Mouse (Mus musculus): ENCODE results near the gene Hoxa10. TPM values are rescaled to one million over a fixed set of nuclear protein-coding genes. Genes with fewer than 3 reads are reported as not detected.

The Hoxa10 gene
- polyA plus RNA-seq, 1 experiment = not detected

DNA sequence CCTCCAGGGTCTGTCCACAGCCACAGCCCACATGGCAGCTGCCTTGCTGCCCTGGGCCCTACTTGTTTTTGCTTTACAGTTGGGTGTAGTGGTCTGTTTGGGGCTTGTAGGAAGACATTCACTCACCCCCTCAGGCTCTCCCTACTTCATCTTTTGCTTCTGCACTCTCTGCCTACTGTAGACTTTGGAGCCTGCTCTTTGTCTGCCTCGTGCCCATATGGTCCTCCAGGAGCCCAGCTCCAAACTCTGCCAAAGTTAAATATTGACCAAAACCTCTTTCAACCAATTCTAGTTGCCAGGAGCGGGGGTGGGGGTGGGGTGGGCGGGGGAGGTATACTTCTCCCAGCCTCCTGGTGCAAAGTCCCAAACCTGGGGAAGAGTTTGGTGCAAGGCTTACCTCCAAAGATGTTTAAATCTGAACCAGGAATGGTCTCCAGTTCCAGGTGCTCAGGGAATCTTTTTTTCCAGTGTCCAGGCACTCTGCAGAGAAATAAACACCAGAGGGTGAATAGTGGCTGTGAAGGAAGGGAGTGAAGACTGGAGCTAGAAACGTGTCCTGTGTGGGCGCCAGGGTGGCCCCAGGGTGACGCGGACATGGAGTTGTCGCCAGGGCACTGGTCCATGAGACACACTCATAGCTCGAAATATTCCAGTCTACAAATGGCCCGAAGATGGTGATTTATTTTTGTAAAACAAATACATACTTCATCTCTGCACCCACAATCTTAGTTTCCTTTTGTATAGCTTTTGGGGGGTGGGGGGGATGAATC is 57.2 kb downstream of the Hoxa10 start:
- TF ChIP-seq GATA1 (IDR thresholded peaks at IDR 0.05; ENCODE audit: low read length) = no peak

DNA sequence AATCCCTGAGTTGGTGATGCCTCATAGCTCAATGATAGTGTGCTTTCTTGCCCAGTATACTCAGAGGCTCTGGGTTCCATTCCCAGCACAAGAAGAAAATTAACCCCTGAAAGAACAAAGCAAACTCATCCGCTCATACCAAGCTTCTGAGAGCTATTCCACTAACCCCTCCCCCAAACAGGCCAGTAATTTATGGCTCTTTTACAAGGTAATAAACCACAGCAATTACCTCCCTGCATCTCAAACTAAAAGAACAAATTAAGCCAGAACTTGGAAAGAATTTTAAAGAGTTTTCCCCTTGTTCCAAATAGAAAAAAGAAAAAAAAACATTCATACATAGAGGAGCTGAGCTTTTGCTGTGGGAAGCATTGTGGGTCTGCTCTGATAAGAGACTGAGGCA is 57.9 kb downstream of the Hoxa10 start:
- no peak for TF ChIP-seq GATA1 (IDR thresholded peaks at IDR 0.05; ENCODE audit: low read length)

DNA sequence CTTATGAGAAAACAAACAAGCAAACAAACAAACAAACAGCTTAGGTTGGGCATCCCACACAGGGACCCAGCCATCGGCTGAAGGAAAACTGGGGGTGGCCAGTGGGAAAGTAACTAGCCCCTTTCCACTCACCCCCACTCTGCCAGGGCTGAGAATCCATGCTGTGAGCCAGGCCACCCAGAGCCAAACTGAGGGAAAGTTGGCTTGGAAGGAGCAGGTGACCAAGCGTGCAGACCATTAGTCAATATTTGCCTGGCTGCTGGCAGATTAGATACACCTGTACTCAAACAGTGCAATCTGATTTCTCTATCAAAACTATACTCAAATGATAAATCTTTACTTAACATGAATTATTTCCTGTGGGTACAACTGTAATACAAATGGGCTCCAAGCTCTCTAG is 58.6 kb downstream of the Hoxa10 start:
- TF ChIP-seq GATA1 (IDR thresholded peaks at IDR 0.05; ENCODE audit: low read length) = no peak

Other genes starting within 250 kb of the Hoxa10 start
- gene Skap2, start 228.3 kb downstream of the Hoxa10 start, polyA plus RNA-seq (2012) = 2.6 and 2.9 TPM in 2 replicates
- not detected in 2 replicates for gene Hoxa1, start 82.5 kb downstream of the Hoxa10 start, polyA plus RNA-seq (2012)
- not detected in 2 replicates for gene Hoxa2, start 76.0 kb downstream of the Hoxa10 start, polyA plus RNA-seq (2012)
- not detected in 2 replicates for gene 5730596B20Rik, start 63.4 kb downstream of the Hoxa10 start, polyA plus RNA-seq (2012)
- not detected in 2 replicates for gene Hoxa4, start 49.1 kb downstream of the Hoxa10 start, polyA plus RNA-seq (2012)
- not detected in 2 replicates for gene Hoxa5, start 36.3 kb downstream of the Hoxa10 start, polyA plus RNA-seq (2012)
- not detected in 2 replicates for gene Hoxa6, start 32.1 kb downstream of the Hoxa10 start, polyA plus RNA-seq (2012)
- not detected in 2 replicates for gene Hoxa3, start 27.5 kb downstream of the Hoxa10 start, polyA plus RNA-seq (2012)
- gene Gm28308, start 27.5 kb downstream of the Hoxa10 start, polyA plus RNA-seq (2012) = not detected in 2 replicates
- gene Hoxa7, start 19.0 kb downstream of the Hoxa10 start, polyA plus RNA-seq (2012) = not detected in 2 replicates
- not detected in 2 replicates for gene Hoxa9, start 9.8 kb downstream of the Hoxa10 start, polyA plus RNA-seq (2012)
- gene Hoxa11, start 5.0 kb upstream of the Hoxa10 start, polyA plus RNA-seq (2012) = not detected in 2 replicates
- not detected in 2 replicates for gene Hoxa13, start 20.0 kb upstream of the Hoxa10 start, polyA plus RNA-seq (2012)
- gene Evx1, start 72.6 kb upstream of the Hoxa10 start, polyA plus RNA-seq (2012) = not detected in 2 replicates